Mouse (Mus musculus) hindbrain, postnatal 0 days (tissue): ENCODE measurements at regions not wholly inside any gene's neighbourhood (a gene's known extent, or its start where the extent isn't known, plus 50 kb on each side); places are given as distances from the start of the nearest gene placed in this dataset.
A peak's percentile ranks its signal among the peaks of the same experiment; 100 is the strongest.

Experiments used
- ATAC-seq: fragments of 200-750 bp; cut with Nextera tagmentation; 2 replicates; pipeline ENCODE4 v1.8.0; 2017; ENCODE audit warnings: mild to moderate bottlenecking, moderate TSS enrichment, moderate library complexity
- DNase-seq: peaks from one replicate; pipeline ENCODE4 v3.0.0-alpha.2; 2015; ENCODE audit warnings: low spot score
- H3K27ac ChIP-seq: fragments of 300-500 bp; sonication (generic); 2 replicates; pipeline ENCODE4 v1.5.1; 2014; ENCODE audit warnings: mild to moderate bottlenecking
- H3K27me3 ChIP-seq: fragments of 300-500 bp; sonication (generic); 2 replicates; pipeline ENCODE4 v1.6.1; 2014; ENCODE audit warnings: low read length, mixed read lengths; ENCODE audit not compliant: insufficient read depth
- H3K36me3 ChIP-seq: fragments of 300-500 bp; sonication (generic); 2 replicates; pipeline ENCODE4 v1.6.1; 2014; ENCODE audit warnings: low read length, mixed read lengths; ENCODE audit not compliant: insufficient read depth
- H3K4me1 ChIP-seq: fragments of 300-500 bp; sonication (generic); 2 replicates; pipeline ENCODE4 v1.6.1; 2014; ENCODE audit warnings: antibody characterized with exemption, low read length, mixed read lengths; ENCODE audit not compliant: insufficient read depth
- H3K4me2 ChIP-seq: fragments of 300-500 bp; sonication (generic); 2 replicates; pipeline ENCODE4 v1.6.1; 2014; ENCODE audit warnings: low read depth, mild to moderate bottlenecking, low read length, moderate library complexity, mixed read lengths
- H3K4me3 ChIP-seq: fragments of 300-500 bp; sonication (generic); 2 replicates; pipeline ENCODE4 v1.5.1; 2014; ENCODE audit warnings: low read length
- H3K9ac ChIP-seq: fragments of 300-500 bp; sonication (generic); replicated peaks from 2 replicates; pipeline ENCODE4 v1.6.1; 2014; ENCODE audit warnings: mild to moderate bottlenecking, low read length, moderate library complexity, mixed read lengths
- H3K9me3 ChIP-seq: fragments of 300-500 bp; sonication (generic); 2 replicates; pipeline ENCODE4 v1.6.1; 2016; ENCODE audit warnings: low read length, mixed read lengths
- CTCF ChIP-seq: IDR thresholded peaks from 2 replicates; pipeline ENCODE4 v1.5.1; 2016; ENCODE audit warnings: antibody characterized with exemption, control low read depth, low read depth
- WGBS: fragments of 180-500 bp; shearing (Covaris S2); extraction: QIAGEN DNeasy Blood & Tissue Kit; methylation state at CpG from one replicate; pipeline ENCODE4 v1.1.7; 2014; 5-methylcytosine and 5-hydroxymethylcytosine counted together

DNA sequence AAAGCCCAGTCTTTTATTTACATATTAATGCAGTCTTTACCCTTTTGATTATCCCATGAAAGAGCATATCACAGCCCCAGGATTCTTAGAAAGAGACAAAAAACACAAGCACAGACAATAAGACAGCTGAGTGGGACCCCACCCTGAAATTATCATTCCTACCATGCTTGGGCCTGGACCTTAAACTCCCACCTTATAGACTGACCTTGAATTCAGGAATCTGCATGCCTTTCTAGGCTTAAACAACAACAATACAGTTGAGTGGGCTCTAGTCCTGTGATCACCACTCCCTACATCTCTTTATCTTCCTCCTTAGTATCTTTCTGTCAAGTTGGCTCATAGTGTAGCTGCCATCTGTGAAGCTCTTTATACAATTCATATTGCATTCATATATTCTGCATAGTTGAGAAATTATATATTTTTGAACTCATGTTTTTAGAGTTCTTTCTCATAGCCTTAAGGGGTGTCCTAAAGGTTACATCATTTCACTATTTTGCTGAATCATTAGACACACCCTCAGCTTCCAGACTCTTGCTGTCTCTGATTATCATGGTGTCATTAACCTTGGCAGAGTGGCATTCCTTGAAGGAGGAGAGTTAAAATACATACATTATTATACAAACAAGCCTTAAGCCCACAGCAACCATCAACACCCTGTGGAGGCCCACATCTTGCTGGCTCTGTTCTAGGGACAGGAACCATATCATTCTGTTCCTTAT, 361.7 kb upstream of the Negr1 start:
- H3K4me1 ChIP-seq = no peaks in the 10 kb centered on the region
- ATAC-seq = no peak
- H3K36me3 ChIP-seq = no peaks in the 10 kb centered on the region
- no peaks in the 10 kb centered on the region for H3K27me3 ChIP-seq
- no peak overlapping the region for H3K4me3 ChIP-seq
- no peak for DNase-seq
- H3K9me3 ChIP-seq = no peaks in the 10 kb centered on the region
- TF ChIP-seq CTCF = no peak
- no peak overlapping the region for H3K4me2 ChIP-seq
- no peak overlapping the region for H3K9ac ChIP-seq
- H3K27ac ChIP-seq = no peak overlapping the region

GRCm38 (mm10) chr3:156205246-156205645, 356.3 kb upstream of the Negr1 start:
- Histone ChIP-seq H3K9me3 (no peaks in the 10 kb centered on the region), H3K4me3 (no peak overlapping the region), H3K27ac (no peak overlapping the region), H3K4me2 (no peak overlapping the region), H3K4me1 (no peaks in the 10 kb centered on the region), H3K9ac (no peak overlapping the region), H3K36me3 (no peaks in the 10 kb centered on the region), H3K27me3 (no peaks in the 10 kb centered on the region)
- no peak for TF ChIP-seq CTCF
- DNase-seq (no peak), ATAC-seq (no peak)
- 93% methylated on average over 3 of the region's 3 CpGs for WGBS

DNA sequence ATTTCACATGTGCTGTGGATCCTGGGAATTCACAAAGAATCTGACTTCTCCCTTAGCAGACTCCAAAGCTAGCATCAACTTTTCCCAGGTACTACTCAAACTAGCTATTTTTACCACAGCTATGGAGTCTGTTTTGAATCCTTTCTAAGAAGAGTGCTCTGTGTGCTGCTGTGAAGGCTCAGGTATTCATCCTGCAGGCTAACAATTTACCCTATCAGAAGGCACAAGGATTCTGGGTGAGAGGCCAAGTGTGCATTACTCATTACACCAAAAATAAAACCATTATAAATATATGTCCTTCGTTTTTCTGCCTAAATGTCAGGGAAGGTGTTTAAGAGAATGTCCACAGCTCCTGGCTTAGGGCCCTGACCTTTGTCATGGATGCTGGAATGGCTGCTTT, 353.2 kb upstream of the Negr1 start:
- 58% methylated on average over 1 of the region's 1 CpGs for WGBS
- Histone ChIP-seq H3K27ac (no peak overlapping the region), H3K4me1 (no peaks in the 10 kb centered on the region), H3K36me3 (no peaks in the 10 kb centered on the region), H3K4me3 (no peak overlapping the region), H3K9ac (no peak overlapping the region), H3K27me3 (no peaks in the 10 kb centered on the region), H3K9me3 (no peaks in the 10 kb centered on the region), H3K4me2 (no peak overlapping the region)
- no peak for TF ChIP-seq CTCF
- DNase-seq (no peak), ATAC-seq (no peak)

GRCm38 (mm10) chr3:156210827-156211226, 350.8 kb upstream of the Negr1 start:
- Histone ChIP-seq H3K4me2 (no peak overlapping the region), H3K4me1 (no peaks in the 10 kb centered on the region), H3K9me3 (no peaks in the 10 kb centered on the region), H3K9ac (no peak overlapping the region), H3K27ac (no peak overlapping the region), H3K4me3 (no peak overlapping the region), H3K27me3 (no peaks in the 10 kb centered on the region), H3K36me3 (no peaks in the 10 kb centered on the region)
- ATAC-seq = no peak
- TF ChIP-seq CTCF = no peak
- peak; percentile 16 for DNase-seq
- 55% methylated on average over 4 of the region's 4 CpGs for WGBS

GRCm38 (mm10) chr3:156214823-156215222, 346.8 kb upstream of the Negr1 start:
- no peak overlapping the region for H3K27ac ChIP-seq
- H3K4me1 ChIP-seq = no peaks in the 10 kb centered on the region
- no peak overlapping the region for H3K4me3 ChIP-seq
- no peak for ATAC-seq
- H3K36me3 ChIP-seq = no peaks in the 10 kb centered on the region
- 46% methylated on average over 1 of the region's 1 CpGs for WGBS
- H3K27me3 ChIP-seq = no peaks in the 10 kb centered on the region
- DNase-seq = no peak
- no peak overlapping the region for H3K4me2 ChIP-seq
- H3K9ac ChIP-seq = no peak overlapping the region
- H3K9me3 ChIP-seq = no peaks in the 10 kb centered on the region
- TF ChIP-seq CTCF = no peak

- Histone ChIP-seq H3K4me3 (no peak overlapping the region), H3K4me2 (no peak overlapping the region), H3K36me3 (no peaks in the 10 kb centered on the region), H3K9me3 (no peaks in the 10 kb centered on the region), H3K27ac (no peak overlapping the region), H3K9ac (no peak overlapping the region), H3K4me1 (no peaks in the 10 kb centered on the region), H3K27me3 (no peaks in the 10 kb centered on the region)
- no peak for TF ChIP-seq CTCF
- WGBS = 66% methylated on average over 2 of the region's 2 CpGs
- DNase-seq (no peak), ATAC-seq (no peak)
Observed at GRCm38 (mm10) chr3:156232111-156232510, 329.5 kb upstream of the Negr1 start.

DNA sequence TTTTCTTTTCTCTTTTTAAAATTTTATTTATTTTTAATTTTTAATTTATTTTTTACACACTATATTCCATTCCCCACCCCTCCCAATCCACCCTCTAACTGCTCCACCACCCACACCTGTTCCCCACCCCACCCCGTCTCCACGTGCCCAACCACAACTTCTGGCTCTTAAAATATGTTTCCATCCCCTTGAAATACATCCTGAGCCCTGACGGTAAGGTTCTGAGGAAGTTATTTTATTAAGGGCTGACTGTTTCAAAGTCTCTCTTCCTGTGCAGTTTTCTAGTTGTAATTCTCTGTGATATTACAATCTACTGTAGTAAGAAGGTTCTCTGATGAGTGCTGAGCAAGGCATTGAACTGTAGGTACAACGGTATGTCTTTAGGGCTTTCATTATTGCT, 325.6 kb upstream of the Negr1 start:
- WGBS = 91% methylated on average over 4 of the region's 4 CpGs
- no peaks in the 10 kb centered on the region for H3K9me3 ChIP-seq
- H3K36me3 ChIP-seq = no peaks in the 10 kb centered on the region
- H3K27me3 ChIP-seq = no peaks in the 10 kb centered on the region
- no peak overlapping the region for H3K9ac ChIP-seq
- H3K4me3 ChIP-seq = no peak overlapping the region
- no peak overlapping the region for H3K27ac ChIP-seq
- DNase-seq (no peak), ATAC-seq (no peak)
- no peak overlapping the region for H3K4me2 ChIP-seq
- H3K4me1 ChIP-seq = no peaks in the 10 kb centered on the region
- no peak for TF ChIP-seq CTCF
